Mouse (Mus musculus) heart, embryonic 16.5 days (tissue): ENCODE measurements around the gene Fiz1. TPM values are rescaled to one million over a fixed set of nuclear protein-coding genes. Genes with fewer than 3 reads are reported as not detected.
"Not testable (repeated sequence)": the region's sequence is repeated elsewhere in the genome, so short reads cannot be mapped to it uniquely, and the experiment has no call there.

ENCODE experiments used
- ATAC-seq: fragments of 200-750 bp; cut with Nextera tagmentation; replicated peaks from 2 replicates; pipeline ENCODE4 v1.8.0; 2017; ENCODE audit warnings: moderate number of reproducible peaks; ENCODE audit not compliant: insufficient read depth, low FRiP score; ENCODE audit errors: extremely low read depth
- H3K27ac ChIP-seq: fragments of 300-500 bp; sonication (generic); 2 replicates; pipeline ENCODE4 v1.5.1; 2014; ENCODE audit warnings: mild to moderate bottlenecking, low read length, control low read depth, moderate library complexity
- H3K27me3 ChIP-seq: fragments of 300-500 bp; sonication (generic); 2 replicates; pipeline ENCODE4 v1.6.1; 2014; ENCODE audit warnings: low read length, mixed read lengths; ENCODE audit not compliant: control insufficient read depth, insufficient read depth
- H3K36me3 ChIP-seq: fragments of 300-500 bp; sonication (generic); 2 replicates; pipeline ENCODE4 v1.6.1; 2014; ENCODE audit not compliant: control insufficient read depth, insufficient read depth
- H3K4me1 ChIP-seq: fragments of 300-500 bp; sonication (generic); 2 replicates; pipeline ENCODE4 v1.6.1; 2014; ENCODE audit warnings: low read length, mixed read lengths; ENCODE audit not compliant: control insufficient read depth, insufficient read depth
- H3K4me2 ChIP-seq: fragments of 300-500 bp; sonication (generic); 2 replicates; pipeline ENCODE4 v1.6.1; 2014; ENCODE audit warnings: low read depth, mild to moderate bottlenecking, control low read depth, low read length
- H3K4me3 ChIP-seq: fragments of 300-500 bp; sonication (generic); 2 replicates; pipeline ENCODE4 v1.5.1; 2014; ENCODE audit warnings: mild to moderate bottlenecking, control low read depth, low read length
- H3K9ac ChIP-seq: fragments of 300-500 bp; sonication (generic); 2 replicates; pipeline ENCODE4 v1.6.1; 2014; ENCODE audit warnings: low read length, control low read depth
- H3K9me3 ChIP-seq: fragments of 300-500 bp; sonication (generic); replicated peaks from 2 replicates; pipeline ENCODE4 v1.6.1; 2016; ENCODE audit warnings: low read length; ENCODE audit not compliant: control insufficient read depth
- WGBS: fragments of 180-500 bp; shearing (Covaris S2); extraction: QIAGEN DNeasy Blood & Tissue Kit; methylation state at CpG from one replicate; pipeline ENCODE4 v1.1.7; 2014; 5-methylcytosine and 5-hydroxymethylcytosine counted together
- polyA plus RNA-seq: library from polyadenylated mRNA; unstranded; fragments of >200 nt; fragmentation: Nextera tagmentation; extraction: Ambion mirVana; gene quantifications from 2 replicates; pipeline ENCODE4 v1.2.1, GENCODE M21; 2015

Gene Fiz1
- polyA plus RNA-seq, 1 experiment from 2014 or later, result 26.2 TPM

DNA sequence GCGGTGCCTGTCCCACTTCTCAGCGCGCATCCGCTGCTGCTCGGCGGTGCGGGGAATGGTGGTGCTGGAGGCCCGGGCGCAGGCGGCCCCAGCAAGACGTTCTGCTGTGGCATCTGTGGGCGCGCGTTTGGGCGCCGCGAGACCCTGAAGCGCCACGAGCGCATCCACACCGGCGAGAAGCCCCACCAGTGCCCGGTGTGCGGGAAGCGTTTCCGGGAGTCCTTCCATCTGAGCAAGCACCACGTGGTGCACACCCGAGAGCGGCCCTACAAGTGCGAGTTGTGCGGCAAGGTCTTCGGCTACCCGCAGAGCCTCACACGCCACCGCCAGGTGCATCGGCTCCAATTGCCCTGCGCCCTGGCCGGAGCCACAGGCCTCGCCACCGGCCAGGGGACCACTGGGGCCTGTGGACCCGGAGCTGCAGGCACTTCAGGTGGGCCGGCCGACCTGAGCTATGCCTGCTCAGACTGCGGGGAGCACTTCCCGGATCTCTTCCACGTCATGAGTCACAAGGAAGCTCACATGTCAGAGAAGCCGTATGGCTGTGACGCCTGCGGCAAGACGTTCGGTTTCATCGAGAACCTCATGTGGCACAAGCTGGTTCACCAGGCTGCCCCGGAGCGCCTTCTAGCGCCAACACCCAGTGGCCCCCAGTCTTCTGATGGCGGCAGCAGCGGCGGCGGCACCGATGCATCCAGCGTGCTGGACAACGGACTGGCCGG is 16.2 kb upstream of the Fiz1 start:
- ATAC-seq, result no peak
- H3K4me3 ChIP-seq, result no peak overlapping the region
- peaks cover 76% of the 10 kb centered on the region for H3K36me3 ChIP-seq
- H3K27ac ChIP-seq, result no peak overlapping the region
- H3K4me1 ChIP-seq, result no peaks in the 10 kb centered on the region
- WGBS, result 85% methylated on average over 63 of the region's 63 CpGs
- H3K9ac ChIP-seq, result no peak overlapping the region
- H3K9me3 ChIP-seq, result peaks cover 33% of the 10 kb centered on the region
- no peak overlapping the region for H3K4me2 ChIP-seq
- H3K27me3 ChIP-seq, result no peaks in the 10 kb centered on the region

DNA sequence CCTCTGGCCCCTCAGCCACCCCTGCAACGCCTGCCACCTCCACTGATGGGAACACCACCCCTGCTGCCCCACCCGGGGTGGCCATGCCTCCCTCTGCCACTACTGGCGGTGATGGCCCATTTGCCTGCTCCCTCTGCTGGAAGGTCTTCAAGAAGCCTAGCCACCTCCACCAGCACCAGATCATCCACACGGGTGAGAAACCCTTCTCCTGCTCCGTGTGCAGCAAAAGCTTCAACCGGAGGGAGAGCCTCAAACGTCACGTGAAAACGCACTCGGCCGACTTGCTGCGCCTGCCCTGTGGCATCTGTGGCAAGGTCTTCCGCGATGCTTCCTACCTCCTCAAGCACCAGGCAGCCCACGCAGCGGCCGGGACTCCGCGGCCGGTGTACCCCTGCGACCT is 15.4 kb upstream of the Fiz1 start:
- WGBS, result 91% methylated on average over 21 of the region's 21 CpGs
- H3K4me1 ChIP-seq, result no peaks in the 10 kb centered on the region
- no peaks in the 10 kb centered on the region for H3K27me3 ChIP-seq
- H3K9me3 ChIP-seq, result peaks cover 33% of the 10 kb centered on the region
- peaks cover 69% of the 10 kb centered on the region for H3K36me3 ChIP-seq
- H3K4me2 ChIP-seq, result no peak overlapping the region
- ATAC-seq, result no peak
- H3K27ac ChIP-seq, result no peak overlapping the region
- no peak overlapping the region for H3K4me3 ChIP-seq
- no peak overlapping the region for H3K9ac ChIP-seq

DNA sequence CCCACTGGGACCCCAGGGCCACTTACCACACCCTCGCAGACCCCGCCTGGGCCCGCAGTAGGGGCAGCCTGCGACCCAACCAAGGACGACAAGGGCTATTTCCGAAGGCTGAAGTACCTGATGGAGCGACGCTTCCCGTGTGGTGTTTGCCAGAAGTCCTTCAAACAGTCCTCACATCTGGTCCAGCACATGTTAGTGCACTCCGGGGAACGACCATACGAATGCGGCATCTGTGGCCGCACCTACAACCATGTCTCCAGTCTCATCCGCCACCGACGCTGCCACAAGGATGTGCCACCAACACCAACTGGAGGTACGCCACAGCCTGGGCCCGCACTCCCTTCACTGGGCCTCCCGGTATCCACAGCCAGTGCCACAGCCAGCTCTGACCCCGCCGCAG is 15.0 kb upstream of the Fiz1 start:
- WGBS, result 91% methylated on average over 22 of the region's 22 CpGs
- H3K4me2 ChIP-seq, result no peak overlapping the region
- H3K9me3 ChIP-seq, result peaks cover 33% of the 10 kb centered on the region
- H3K36me3 ChIP-seq, result peaks cover 65% of the 10 kb centered on the region
- no peaks in the 10 kb centered on the region for H3K4me1 ChIP-seq
- H3K27ac ChIP-seq, result no peak overlapping the region
- H3K9ac ChIP-seq, result no peak overlapping the region
- H3K4me3 ChIP-seq, result no peak overlapping the region
- no peak; the same call in 1 of the 2 replicates for ATAC-seq
- H3K27me3 ChIP-seq, result no peaks in the 10 kb centered on the region

DNA sequence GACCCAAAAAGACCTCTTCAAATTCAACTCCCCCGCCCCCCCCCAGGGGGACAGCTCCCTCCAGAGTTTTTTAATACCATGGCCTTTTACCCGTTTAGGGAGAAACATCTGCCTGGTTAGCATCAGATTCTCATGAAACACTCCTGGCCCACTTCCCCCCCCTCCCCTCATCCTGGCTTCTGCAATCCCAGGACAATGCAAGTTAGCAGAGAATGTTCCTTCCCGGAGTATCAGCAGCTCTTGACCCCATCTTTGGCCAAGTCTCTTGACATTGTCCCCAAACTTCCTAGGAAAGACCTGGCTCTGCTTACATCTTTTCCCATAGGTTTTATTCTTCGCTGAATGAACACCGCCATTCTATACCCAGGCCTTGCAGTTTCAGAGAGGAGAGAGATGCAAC is 6.7 kb upstream of the Fiz1 start:
- Histone ChIP-seq H3K27ac (peak overlapping the region; percentile 97), H3K36me3 (peaks cover 16% of the 10 kb centered on the region), H3K9ac (peak overlapping the region; percentile 96), H3K27me3 (no peaks in the 10 kb centered on the region), H3K4me2 (peak overlapping the region; percentile 87), H3K9me3 (0 out of 2 replicates have a peak, but pooled peaks cover 2% of the 10 kb centered on the region), H3K4me3 (peak overlapping the region; percentile 81), H3K4me1 (peaks cover 13% of the 10 kb centered on the region)
- ATAC-seq, result no peak
- 48% methylated on average over 5 of the region's 5 CpGs for WGBS

DNA sequence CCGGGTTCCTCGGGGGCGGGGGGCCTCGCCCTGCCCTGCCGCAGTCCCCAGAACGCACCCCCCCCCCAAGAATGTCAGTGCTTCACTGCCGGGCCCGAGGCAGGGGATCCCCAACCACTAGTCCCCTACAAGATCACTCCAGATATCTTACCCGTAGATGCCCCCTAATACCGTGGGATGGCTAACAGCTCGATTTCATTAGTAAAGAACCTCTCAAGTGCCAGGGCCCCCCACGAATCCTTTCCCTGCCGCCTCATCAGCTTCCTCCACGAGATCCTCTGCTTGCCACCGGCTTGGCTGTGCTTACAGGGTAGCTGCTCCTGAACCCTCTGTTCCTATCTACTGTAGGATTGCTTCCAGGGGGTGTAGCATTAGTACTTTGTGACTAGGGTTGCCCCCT is 6.2 kb upstream of the Fiz1 start:
- Histone ChIP-seq H3K4me1 (peaks cover 17% of the 10 kb centered on the region), H3K9ac (peak overlapping the region; percentile 96), H3K36me3 (peaks cover 16% of the 10 kb centered on the region), H3K27me3 (no peaks in the 10 kb centered on the region), H3K27ac (peak overlapping the region; percentile 97), H3K4me2 (peak overlapping the region; percentile 87), H3K9me3 (0 out of 2 replicates have a peak, but pooled peaks cover 2% of the 10 kb centered on the region), H3K4me3 (peak overlapping the region; percentile 81)
- 2% methylated on average over 13 of the region's 15 CpGs for WGBS
- peak; percentile 7; the same call in 1 of the 2 replicates for ATAC-seq

DNA sequence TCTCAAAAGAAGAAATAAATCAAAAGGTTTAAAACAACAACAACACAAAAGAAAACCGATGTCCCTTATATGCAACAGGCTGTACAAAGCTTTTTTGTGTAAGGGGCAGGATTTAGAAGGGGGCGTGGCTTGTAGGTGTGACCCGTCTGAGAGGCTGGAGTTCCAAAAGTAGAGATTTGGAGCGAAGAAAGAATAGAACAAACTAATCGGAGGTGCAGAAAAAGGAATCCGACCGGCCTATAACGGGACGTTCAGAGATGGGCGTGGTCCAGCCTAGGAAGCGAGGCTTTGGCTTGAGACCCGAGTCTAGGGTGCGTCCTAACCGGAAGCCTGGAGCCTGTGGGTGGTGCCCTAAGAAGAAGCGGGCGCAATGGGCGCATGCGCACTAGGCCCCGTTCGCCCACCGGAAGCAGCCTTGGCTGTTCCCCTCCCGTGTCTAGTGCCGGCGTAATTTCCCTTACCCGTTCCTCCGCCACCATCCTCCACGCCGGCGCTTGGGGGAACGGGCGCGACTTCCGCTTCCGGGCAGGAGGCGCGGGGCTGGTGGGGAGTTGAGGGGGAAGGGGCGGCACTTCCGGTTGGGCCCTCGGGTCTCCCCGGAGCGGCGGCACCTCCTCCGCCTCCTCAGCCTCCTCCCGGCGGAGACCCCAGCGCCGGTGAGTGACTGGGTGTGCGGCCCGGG is 5.6 kb upstream of the Fiz1 start, which contains the start of the genes Zfp865 and Ccdc106:
Gene Zfp865, plus strand, starts transcription at position 377 of the 682 bp plus-strand sequence.
Gene Ccdc106, plus strand, starts transcription at position 554 of the 682 bp plus-strand sequence.
- ATAC-seq, result peak; percentile 87
- Histone ChIP-seq H3K36me3 (peaks cover 16% of the 10 kb centered on the region), H3K27ac (peak within 1 kb of the TSS; percentile 97), H3K4me1 (peaks cover 17% of the 10 kb centered on the region), H3K27me3 (no peaks in the 10 kb centered on the region), H3K4me3 (peak within 1 kb of the TSS; percentile 81), H3K9ac (peak within 1 kb of the TSS; percentile 96), H3K4me2 (peak within 1 kb of the TSS; percentile 87), H3K9me3 (0 out of 2 replicates have a peak, but pooled peaks cover 2% of the 10 kb centered on the region)
- WGBS, result under 1% methylated on average over 40 of the region's 49 CpGs

DNA sequence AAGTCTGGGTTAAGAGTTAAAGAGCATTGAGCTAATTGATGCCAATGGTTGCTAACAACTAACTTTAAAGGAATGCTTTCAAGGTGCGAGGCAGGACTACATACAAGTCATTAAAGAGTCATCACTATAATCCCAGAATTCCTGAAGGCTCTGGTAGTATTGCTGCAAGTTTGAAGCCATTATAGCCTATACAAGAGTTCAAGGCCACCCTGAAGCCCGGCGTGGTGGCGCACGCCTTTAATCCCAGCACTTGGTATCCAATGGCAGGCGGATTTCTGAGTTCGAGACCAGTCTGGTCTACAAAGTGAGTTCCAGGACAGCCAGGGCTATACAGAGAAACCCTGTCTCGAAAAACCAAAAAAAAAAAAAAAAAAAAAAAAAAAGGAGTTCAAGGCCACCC is 5.1 kb upstream of the Fiz1 start:
- Histone ChIP-seq H3K4me1 (peaks cover 17% of the 10 kb centered on the region), H3K9ac (peak overlapping the region; percentile 76), H3K4me2 (peak overlapping the region; percentile 68), H3K36me3 (peaks cover 16% of the 10 kb centered on the region), H3K27ac (peak overlapping the region; percentile 97), H3K4me3 (peak overlapping the region; percentile 81)
- H3K9me3 ChIP-seq, H3K27me3 ChIP-seq, ATAC-seq: not testable (repeated sequence)
- WGBS, result 34% methylated on average over 8 of the region's 8 CpGs

DNA sequence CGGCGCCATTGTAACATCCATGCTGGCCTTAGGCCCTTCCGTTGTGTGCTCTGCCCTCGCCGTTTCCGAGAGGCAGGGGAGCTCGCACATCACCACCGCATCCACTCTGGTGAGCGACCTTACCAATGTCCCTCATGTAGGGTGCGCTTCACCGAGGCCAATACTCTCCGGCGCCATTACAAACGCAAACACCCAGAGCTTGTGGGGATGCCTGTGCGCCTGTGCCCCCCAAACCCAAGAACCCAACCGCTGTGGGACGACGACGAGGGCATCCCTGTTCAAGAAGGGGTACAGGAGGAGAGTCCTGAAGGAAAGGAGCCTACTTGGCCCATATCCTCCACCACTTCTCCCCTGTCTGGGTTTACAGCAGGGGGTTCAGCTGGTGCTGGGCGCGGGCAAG is 3.4 kb upstream of the Fiz1 start:
- Histone ChIP-seq H3K27me3 (no peaks in the 10 kb centered on the region), H3K4me3 (no peak overlapping the region), H3K9me3 (0 out of 2 replicates have a peak, but pooled peaks cover 2% of the 10 kb centered on the region), H3K9ac (no peak overlapping the region), H3K4me1 (peaks cover 18% of the 10 kb centered on the region), H3K27ac (no peak overlapping the region), H3K36me3 (peaks cover 11% of the 10 kb centered on the region), H3K4me2 (no peak overlapping the region)
- WGBS, result 98% methylated on average over 21 of the region's 21 CpGs
- ATAC-seq, result no peak

DNA sequence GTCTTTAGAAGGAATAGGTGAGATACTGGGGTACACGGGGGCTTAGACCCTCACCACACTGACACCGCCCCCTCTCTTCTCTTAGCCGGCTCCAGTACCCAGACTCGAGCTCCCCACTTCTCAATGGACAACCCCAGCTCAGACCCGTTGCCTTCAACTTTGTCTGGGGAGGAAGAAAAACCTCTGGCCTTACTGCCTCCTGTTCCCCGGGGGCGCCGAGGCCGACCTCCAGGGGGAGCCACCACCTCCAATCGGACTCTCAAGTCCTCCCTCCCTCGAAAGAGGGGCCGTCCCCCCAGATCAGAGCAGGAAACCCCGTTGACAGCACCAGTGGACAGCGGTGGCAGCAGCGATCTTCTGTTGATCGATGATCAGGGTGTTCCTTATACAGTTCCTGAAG is 2.9 kb upstream of the Fiz1 start:
- H3K9ac ChIP-seq, result no peak overlapping the region
- no peak overlapping the region for H3K4me2 ChIP-seq
- peaks cover 18% of the 10 kb centered on the region for H3K4me1 ChIP-seq
- H3K27ac ChIP-seq, result no peak overlapping the region
- 92% methylated on average over 16 of the region's 16 CpGs for WGBS
- H3K9me3 ChIP-seq, result 0 out of 2 replicates have a peak, but pooled peaks cover 2% of the 10 kb centered on the region
- no peak for ATAC-seq
- H3K27me3 ChIP-seq, result no peaks in the 10 kb centered on the region
- peaks cover 10% of the 10 kb centered on the region for H3K36me3 ChIP-seq
- H3K4me3 ChIP-seq, result no peak overlapping the region
